Mouse (Mus musculus): ENCODE data around the gene Eln.

Gene Eln

GRCm38 (mm10) chr5:134746890-134747511 is at the start of gene Eln:
Eln (minus strand) TSS chr5:134747323.
- DNase-seq, result no peak

- no peak for DNase-seq
Measured at GRCm38 (mm10) chr5:134790080-134790995, 43.2 kb upstream of the Eln start.

- no peak for DNase-seq
Measured at GRCm38 (mm10) chr5:134788237-134788636, 41.1 kb upstream of the Eln start.

GRCm38 (mm10) chr5:134785691-134786371 is 38.7 kb upstream of the Eln start:
- DNase-seq, result no peak

GRCm38 (mm10) chr5:134783794-134784193 is 36.7 kb upstream of the Eln start:
- no peak for DNase-seq

- DNase-seq, result no peak
Measured at GRCm38 (mm10) chr5:134780963-134781362, 33.8 kb upstream of the Eln start.

- no peak for DNase-seq
Measured at GRCm38 (mm10) chr5:134780146-134780545, 33.0 kb upstream of the Eln start.

- no peak for DNase-seq
Measured at GRCm38 (mm10) chr5:134776551-134776950, 29.4 kb upstream of the Eln start.

GRCm38 (mm10) chr5:134772522-134772921 is 25.4 kb upstream of the Eln start:
- peak; percentile 8 for DNase-seq

GRCm38 (mm10) chr5:134771750-134772149 is 24.6 kb upstream of the Eln start:
- no peak for DNase-seq

- DNase-seq, result no peak
Measured at GRCm38 (mm10) chr5:134769181-134769580, 22.1 kb upstream of the Eln start.

GRCm38 (mm10) chr5:134765441-134765840 is 18.3 kb upstream of the Eln start:
- no peak for DNase-seq

GRCm38 (mm10) chr5:134763326-134763725 is 16.2 kb upstream of the Eln start:
- DNase-seq, result no peak

GRCm38 (mm10) chr5:134761409-134762124 is 14.4 kb upstream of the Eln start:
- DNase-seq, result no peak

- no peak for DNase-seq
Measured at GRCm38 (mm10) chr5:134756031-134756430, 8.9 kb upstream of the Eln start.

- no peak for DNase-seq
Measured at GRCm38 (mm10) chr5:134754096-134754495, 7.0 kb upstream of the Eln start.

- DNase-seq, result no peak
Measured at GRCm38 (mm10) chr5:134750469-134750868, 3.3 kb upstream of the Eln start.

- peak; percentile 64 for DNase-seq
Measured at GRCm38 (mm10) chr5:134747947-134748618, 960 bp upstream of the Eln start.

GRCm38 (mm10) chr5:134747512-134747893 is 380 bp upstream of the Eln start:
- peak; percentile 78 for DNase-seq

- DNase-seq, result no peak
Measured at GRCm38 (mm10) chr5:134746201-134746600, 922 bp downstream of the Eln start.

GRCm38 (mm10) chr5:134745801-134746200 is 1.3 kb downstream of the Eln start:
- DNase-seq, result no peak

GRCm38 (mm10) chr5:134745000-134745399 is 2.1 kb downstream of the Eln start:
- no peak for DNase-seq

Data from kidney, adult 18-20 months (tissue).